Mouse (Mus musculus): ENCODE data around the gene Psg20. TPM values are rescaled to one million over a fixed set of nuclear protein-coding genes. Genes with fewer than 3 reads are reported as not detected.
"Not testable (repeated sequence)": the region's sequence is repeated elsewhere in the genome, so short reads cannot be mapped to it uniquely, and the experiment has no call there.

The Psg20 gene
- not detected in 2 replicates for total RNA-seq (2015; ENCODE audit: low replicate concordance)
- not detected in 2 replicates for total RNA-seq (2017; ENCODE audit: low replicate concordance)

DNA sequence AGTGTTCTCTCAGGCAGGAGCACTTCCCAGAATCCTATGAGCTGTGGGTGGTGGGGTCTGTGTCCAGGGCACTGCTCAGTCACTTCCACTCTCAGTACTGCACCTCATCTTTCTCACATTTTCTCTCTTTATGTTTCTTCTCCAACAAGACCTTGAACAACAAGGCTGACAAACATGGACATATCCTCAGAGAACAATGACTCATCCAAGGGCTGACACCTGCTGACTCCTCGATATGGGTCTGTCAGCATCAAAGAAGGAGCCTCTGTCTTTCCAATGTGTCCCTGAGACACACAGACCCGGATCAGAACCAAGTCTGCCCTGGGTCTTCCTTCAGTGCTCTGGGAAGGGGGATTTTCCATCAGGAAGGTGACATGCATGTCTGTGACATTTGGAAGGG is at the start of gene Psg20:
Gene Psg20, minus strand, starts transcription at position 101 of the 400 bp plus-strand sequence.
- ATAC-seq (replicated peaks; ENCODE audit: low FRiP score, poor library complexity, severe bottlenecking) = no peak

DNA sequence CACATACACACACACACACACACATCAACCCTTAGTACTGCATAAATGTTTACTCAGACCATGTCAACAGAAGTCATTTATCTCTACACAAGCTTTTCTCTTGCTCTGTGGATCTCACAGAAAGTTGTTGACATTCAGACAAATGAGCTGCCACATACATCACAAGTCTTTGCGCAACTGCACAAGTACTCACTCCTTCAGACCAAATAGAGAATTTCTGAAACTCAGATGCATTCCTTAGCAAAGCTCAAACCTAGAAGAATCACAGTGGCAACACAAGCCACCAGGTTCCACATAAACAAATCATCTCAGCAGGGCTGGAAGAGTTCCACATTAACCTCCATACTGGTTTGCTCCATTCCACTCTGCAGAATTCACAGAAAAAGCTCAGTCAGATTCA is 48.5 kb upstream of the Psg20 start:
- ATAC-seq (replicated peaks; ENCODE audit: low FRiP score, poor library complexity, severe bottlenecking) = no peak

DNA sequence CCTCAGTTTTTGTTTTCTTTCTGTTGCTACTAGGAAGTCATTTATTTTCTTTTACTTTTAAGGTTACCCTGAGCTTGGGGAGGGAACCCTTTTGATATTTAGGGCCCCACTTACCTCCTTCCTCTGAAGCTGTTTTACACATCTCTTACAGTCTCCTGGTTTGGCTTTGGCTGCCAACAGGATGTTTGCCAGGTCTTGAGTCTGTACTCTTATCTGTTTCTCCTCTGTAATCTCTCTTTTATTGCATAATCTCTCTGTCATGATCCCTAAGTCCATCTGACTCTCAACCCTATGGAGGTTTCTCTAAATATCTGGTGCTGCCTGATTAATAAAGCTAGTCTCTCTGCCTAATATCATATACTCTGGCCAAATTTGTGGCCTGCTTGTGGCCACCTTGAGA is 47.1 kb upstream of the Psg20 start:
- ATAC-seq (replicated peaks; ENCODE audit: low FRiP score, poor library complexity, severe bottlenecking) = no peak

DNA sequence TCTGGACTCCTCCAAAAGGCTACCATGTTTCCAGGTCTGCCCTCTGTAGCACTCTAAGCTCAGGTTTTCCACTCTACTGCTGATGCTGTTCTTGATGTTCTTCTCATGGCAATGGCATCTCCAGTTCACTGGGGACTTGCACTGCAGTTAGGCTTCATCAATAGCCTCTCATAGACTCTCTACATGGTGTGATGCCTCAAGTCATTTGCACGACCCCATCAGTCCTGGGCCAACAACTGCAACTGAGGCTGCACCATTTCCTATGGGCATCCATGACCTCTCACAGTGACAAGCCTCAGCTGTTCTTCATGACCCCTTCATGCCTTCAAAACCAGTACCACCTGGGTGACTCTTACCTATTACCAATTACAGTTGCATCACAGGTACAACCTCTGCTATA is 42.4 kb upstream of the Psg20 start:
- no peak for ATAC-seq (replicated peaks; ENCODE audit: low FRiP score, poor library complexity, severe bottlenecking)

DNA sequence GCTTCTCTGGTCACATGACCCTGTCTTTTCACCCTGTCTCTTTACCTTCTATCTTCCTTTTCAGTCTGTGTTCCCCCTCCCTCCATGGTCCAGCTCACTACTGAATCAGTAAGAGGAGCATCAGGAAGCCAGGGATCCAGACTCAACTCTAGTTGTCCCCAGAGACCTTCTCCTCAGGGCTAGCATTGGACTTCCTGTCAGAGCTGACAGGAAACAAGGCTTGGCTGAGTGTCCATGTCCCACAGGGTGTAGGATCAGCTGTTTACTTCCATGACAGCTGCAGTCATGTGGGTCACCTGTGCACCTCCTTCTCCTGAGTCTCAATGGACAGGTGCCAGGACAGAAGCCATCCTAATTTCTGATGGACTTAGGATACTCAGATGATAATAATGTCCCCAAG is 39.9 kb upstream of the Psg20 start:
- ATAC-seq (replicated peaks; ENCODE audit: low FRiP score, poor library complexity, severe bottlenecking) = not testable (repeated sequence)

DNA sequence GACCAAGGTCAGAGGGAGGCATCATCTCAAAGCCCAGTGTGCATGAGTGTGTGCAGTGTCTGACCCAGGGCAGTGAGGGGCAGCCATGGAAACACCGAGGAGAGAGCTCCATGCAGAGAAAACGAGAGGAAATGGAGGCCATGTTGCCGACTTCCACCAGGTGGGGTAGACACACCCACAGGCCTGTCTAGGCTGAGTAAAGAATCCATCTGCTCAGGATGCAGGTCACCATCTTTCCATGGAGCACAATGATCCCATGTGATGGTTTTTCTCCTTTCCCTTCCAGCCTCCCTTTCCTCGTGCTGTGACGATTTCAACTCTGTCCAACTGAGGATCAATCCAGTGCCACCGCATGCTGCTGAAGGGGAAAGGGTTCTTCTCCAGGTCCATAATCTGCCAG is 38.0 kb upstream of the Psg20 start:
- ATAC-seq (replicated peaks; ENCODE audit: low FRiP score, poor library complexity, severe bottlenecking) = no peak

DNA sequence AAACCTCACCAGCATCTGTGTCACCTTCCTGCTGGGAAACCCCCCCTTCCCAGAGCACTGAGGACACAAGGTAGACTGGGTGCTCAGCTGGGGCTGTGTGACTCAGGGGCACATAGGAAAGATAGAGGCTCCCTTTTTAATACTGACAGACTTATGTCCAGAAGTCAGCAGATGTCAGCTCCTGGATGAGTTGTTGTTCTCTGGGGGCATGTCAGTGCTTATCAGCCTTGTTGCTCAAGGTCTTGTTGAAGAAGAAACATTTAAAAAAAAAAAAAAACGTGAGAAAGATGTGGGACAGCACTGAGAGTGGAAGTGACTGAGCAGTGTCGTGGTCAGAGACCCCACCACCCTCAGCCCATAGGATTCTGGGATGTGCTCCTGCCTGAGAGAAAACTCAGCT is 31.8 kb upstream of the Psg20 start, which contains the start of gene Psg22:
Gene Psg22, plus strand, starts transcription at position 301 of the 400 bp plus-strand sequence.
- ATAC-seq (replicated peaks; ENCODE audit: low FRiP score, poor library complexity, severe bottlenecking) = no peak

DNA sequence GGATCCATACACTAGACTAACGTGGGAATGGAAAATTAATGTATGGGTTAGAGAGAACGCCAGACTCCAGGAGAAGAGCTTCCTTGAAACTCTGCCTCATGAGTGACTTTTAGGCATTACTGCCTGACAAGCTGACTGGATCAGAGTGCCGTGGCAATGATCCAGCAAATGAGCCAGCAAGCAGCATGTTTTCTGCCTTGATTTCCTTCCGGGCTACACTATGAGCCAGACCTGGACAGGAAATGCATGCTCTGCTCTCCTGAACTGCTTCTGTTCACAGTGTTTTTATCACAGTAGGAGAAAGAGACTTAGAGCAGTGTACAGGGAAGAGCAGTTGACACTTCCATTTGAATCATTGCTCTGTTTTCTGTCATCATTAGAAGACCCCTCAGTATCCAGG is 29.6 kb upstream of the Psg20 start:
- no peak for ATAC-seq (replicated peaks; ENCODE audit: low FRiP score, poor library complexity, severe bottlenecking)

DNA sequence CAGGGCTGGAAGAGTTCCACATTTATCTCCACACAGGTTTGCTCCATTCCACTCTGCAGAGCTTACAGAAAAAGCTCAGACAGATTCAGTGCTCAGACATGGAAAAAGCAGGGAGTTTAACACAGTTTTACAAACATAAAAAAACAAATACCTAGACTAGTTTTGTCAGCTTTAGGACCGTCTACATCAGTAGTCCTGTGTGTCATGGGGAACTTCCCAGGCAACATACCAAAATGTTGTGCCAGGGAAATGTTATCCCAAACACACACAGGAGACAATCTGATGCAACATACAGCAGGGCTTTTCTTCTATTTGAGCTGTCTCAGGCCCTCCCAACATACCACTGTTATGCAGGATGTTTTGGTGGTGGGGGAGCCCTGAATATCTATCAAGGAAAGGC is 24.9 kb upstream of the Psg20 start:
- ATAC-seq (replicated peaks; ENCODE audit: low FRiP score, poor library complexity, severe bottlenecking) = no peak

DNA sequence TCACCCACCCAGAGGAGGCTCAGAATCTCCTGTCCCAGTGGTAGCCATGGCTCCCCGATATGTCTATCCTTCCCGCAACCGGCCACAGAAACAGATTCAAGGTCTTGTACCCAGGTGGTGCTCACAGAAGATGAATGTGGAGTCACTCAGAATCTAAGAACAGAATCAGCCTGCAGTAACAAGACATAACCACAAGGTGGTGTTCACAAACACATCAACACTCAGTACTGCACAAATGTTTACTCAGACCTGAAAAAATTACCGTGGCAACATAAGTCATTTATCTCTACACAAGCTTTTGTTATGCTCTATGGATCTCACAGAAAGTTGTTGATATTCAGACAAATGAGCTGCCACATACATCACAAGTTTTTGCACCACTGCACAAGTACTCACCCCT is 24.3 kb upstream of the Psg20 start:
- not testable (repeated sequence) for ATAC-seq (replicated peaks; ENCODE audit: low FRiP score, poor library complexity, severe bottlenecking)

DNA sequence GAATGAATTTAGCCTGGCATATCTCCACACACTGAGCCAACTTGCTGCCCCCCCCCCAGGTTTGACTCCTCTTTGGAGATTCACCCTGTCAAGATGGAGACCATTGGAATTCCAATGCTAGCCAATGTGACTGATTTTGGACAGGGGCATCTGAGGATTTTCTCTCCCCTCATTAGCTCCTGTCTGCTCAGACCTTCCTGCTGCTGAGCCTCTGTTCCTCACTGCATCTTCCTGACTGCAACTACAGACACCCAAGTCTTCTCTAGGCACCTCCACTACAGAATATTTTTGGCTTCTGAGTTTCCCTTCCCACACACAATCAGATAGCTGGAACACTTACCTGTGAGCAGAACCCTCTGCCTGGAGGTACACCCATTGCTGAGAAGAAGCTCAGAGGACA is 399 bp downstream of the Psg20 start:
- ATAC-seq (replicated peaks; ENCODE audit: low FRiP score, poor library complexity, severe bottlenecking) = no peak

DNA sequence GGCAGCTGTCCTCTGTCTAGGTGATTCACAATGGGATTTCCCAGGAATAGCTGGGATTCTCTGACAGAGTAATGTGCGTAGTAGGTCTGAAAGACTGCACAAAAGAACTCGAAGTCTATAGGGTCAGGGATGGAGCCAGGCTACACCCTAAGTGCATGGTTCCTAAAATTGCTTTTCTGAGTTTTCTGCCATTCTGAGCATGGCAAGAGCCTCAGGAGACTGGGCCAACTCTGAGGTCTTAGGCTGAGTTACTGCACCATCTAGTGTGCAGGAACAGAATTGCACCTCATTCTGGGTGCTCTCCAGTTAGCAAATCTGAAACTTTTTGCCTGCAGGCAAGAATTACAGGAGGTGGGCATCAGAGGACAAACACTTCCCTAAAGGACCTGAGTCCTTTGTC is 6.2 kb downstream of the Psg20 start:
- no peak for ATAC-seq (replicated peaks; ENCODE audit: low FRiP score, poor library complexity, severe bottlenecking)

DNA sequence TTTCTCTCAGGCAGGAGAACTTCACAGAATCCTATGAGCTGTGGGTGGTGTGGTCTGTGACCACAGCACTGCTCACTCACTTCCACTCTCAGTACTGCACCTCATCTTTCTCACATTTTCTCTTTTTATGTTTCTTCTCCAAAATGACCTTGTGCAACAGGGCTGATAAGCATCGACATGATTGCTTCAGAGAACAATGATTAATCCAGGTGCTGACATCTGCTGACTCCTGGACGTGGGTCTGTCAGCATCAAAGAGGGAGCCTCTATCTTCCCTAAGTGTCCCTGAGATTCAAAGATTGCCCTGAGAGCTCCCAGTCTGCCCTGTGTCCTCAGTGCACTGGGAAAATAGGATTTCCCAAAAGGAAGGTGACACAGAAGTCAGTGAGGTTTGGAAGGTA is 29.4 kb downstream of the Psg20 start, which contains the start of gene Psg21:
Gene Psg21, minus strand, starts transcription at position 101 of the 400 bp plus-strand sequence.
- ATAC-seq (replicated peaks; ENCODE audit: low FRiP score, poor library complexity, severe bottlenecking) = not testable (repeated sequence)

DNA sequence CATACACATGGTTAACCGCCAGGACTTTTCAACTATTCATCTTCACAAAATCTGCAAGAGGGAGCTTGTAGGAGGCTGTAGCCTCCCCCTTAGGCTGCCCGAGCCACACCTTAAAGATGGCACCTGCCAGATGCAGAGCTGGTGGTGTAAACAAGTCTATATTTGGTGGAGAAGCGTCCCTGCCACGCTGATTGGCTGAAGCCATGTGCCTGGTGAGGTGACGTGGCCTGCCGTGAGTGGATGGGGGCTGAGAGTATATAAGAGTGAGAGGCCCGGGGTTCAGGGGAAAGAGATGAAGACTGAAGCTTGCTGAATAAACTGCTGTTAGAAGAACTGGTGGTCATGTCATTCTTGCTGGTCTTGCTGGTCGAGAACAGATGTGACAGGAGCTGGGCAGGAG is 59.1 kb downstream of the Psg20 start:
- ATAC-seq (replicated peaks; ENCODE audit: low FRiP score, poor library complexity, severe bottlenecking) = not testable (repeated sequence)

Other genes with a start within 250 kb of the Psg20 start
- gene Psg26, start 202.0 kb downstream of the Psg20 start, total RNA-seq (2015; ENCODE audit: low replicate concordance) = not detected in 2 replicates
- 0.17 TPM in 1 of 2 replicates, not detected in the other for gene Psg26, start 202.0 kb downstream of the Psg20 start, total RNA-seq (2017; ENCODE audit: low replicate concordance)
- not detected in 2 replicates for gene Psg25, start 153.9 kb downstream of the Psg20 start, total RNA-seq (2015; ENCODE audit: low replicate concordance)
- 0.14 TPM in 1 of 2 replicates, not detected in the other for gene Psg25, start 153.9 kb downstream of the Psg20 start, total RNA-seq (2017; ENCODE audit: low replicate concordance)
- gene Psg27, start 118.9 kb downstream of the Psg20 start, total RNA-seq (2015; ENCODE audit: low replicate concordance) = not detected in 2 replicates
- gene Psg27, start 118.9 kb downstream of the Psg20 start, total RNA-seq (2017; ENCODE audit: low replicate concordance) = not detected in 2 replicates
- gene Psg23, start 69.7 kb downstream of the Psg20 start, total RNA-seq (2015; ENCODE audit: low replicate concordance) = not detected in 2 replicates
- gene Psg23, start 69.7 kb downstream of the Psg20 start, total RNA-seq (2017; ENCODE audit: low replicate concordance) = not detected in 2 replicates
- not detected in 2 replicates for gene Psg21, start 29.5 kb downstream of the Psg20 start, total RNA-seq (2015; ENCODE audit: low replicate concordance)
- not detected in 2 replicates for gene Psg21, start 29.5 kb downstream of the Psg20 start, total RNA-seq (2017; ENCODE audit: low replicate concordance)
- gene Psg22, start 31.9 kb upstream of the Psg20 start, total RNA-seq (2015; ENCODE audit: low replicate concordance) = not detected in 2 replicates
- not detected in 2 replicates for gene Psg22, start 31.9 kb upstream of the Psg20 start, total RNA-seq (2017; ENCODE audit: low replicate concordance)
- 0.84 TPM in 1 of 2 replicates, not detected in the other for gene Psg19, start 112.3 kb upstream of the Psg20 start, total RNA-seq (2015; ENCODE audit: low replicate concordance)
- gene Psg19, start 112.3 kb upstream of the Psg20 start, total RNA-seq (2017; ENCODE audit: low replicate concordance) = not detected in 2 replicates
- gene Psg17, start 135.4 kb upstream of the Psg20 start, total RNA-seq (2015; ENCODE audit: low replicate concordance) = not detected in 2 replicates
- not detected in 2 replicates for gene Psg17, start 135.4 kb upstream of the Psg20 start, total RNA-seq (2017; ENCODE audit: low replicate concordance)
- not detected in 2 replicates for gene Mill2, start 153.8 kb upstream of the Psg20 start, total RNA-seq (2015; ENCODE audit: low replicate concordance)
- gene Mill2, start 153.8 kb upstream of the Psg20 start, total RNA-seq (2017; ENCODE audit: low replicate concordance) = 0.42 TPM in 1 of 2 replicates, not detected in the other
- 330 and 397 TPM in 2 replicates for gene Pglyrp1, start 185.1 kb upstream of the Psg20 start, total RNA-seq (2015; ENCODE audit: low replicate concordance)
- gene Pglyrp1, start 185.1 kb upstream of the Psg20 start, total RNA-seq (2017; ENCODE audit: low replicate concordance) = 26.8 and 56.7 TPM in 2 replicates
- gene Ccdc61, start 224.2 kb upstream of the Psg20 start, total RNA-seq (2015; ENCODE audit: low replicate concordance) = 5.2 TPM in 1 of 2 replicates, not detected in the other
- gene Ccdc61, start 224.2 kb upstream of the Psg20 start, total RNA-seq (2017; ENCODE audit: low replicate concordance) = 5.8 and 16.9 TPM in 2 replicates
- gene Nova2, start 239.7 kb upstream of the Psg20 start, total RNA-seq (2015; ENCODE audit: low replicate concordance) = not detected in 2 replicates
- not detected in 2 replicates for gene Nova2, start 239.7 kb upstream of the Psg20 start, total RNA-seq (2017; ENCODE audit: low replicate concordance)

Measured in erythroblast, adult 5-6 weeks (primary cell).